Mouse (Mus musculus) B cell, adult 2 months (primary cell): ENCODE measurements at regions not wholly inside any gene's neighbourhood (a gene's known extent, or its start where the extent isn't known, plus 50 kb on each side); places are given as distances from the start of the nearest gene placed in this dataset.
"Not testable (repeated sequence)": the region's sequence is repeated elsewhere in the genome, so short reads cannot be mapped to it uniquely, and the experiment has no call there.

Experiments used
- DNase-seq, 2 experiments: peaks; one replicate each; pipeline ENCODE4 v3.0.0; 2022

DNA sequence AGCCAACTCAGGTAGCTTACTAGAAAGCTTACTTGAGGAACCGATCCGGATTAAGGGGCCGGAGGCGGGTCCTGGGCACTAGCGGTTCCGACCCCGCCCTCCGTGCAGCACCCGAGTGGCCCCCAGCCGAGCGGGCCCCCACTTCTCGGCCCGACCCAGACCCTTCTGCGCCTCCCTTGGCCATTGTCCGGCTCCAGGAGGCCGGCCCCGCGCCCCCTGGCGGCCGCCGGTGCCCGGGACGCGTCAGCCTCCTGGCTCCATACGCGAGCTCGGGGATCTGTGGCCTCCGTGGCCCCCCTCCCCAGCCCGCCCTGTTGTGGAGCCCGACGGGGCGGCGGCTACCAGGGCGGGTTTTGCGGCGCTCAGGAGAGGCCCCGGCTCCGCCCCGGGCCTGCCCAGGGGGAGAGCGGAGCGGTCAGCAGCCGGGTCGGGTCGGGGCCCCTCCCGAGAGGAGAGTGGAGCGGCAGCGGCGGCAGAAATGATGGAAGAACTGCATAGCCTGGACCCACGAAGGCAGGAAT lies 94.3 kb upstream of the Zfp986 start:
- DNase-seq, result peak; percentile 51 to 54

DNA sequence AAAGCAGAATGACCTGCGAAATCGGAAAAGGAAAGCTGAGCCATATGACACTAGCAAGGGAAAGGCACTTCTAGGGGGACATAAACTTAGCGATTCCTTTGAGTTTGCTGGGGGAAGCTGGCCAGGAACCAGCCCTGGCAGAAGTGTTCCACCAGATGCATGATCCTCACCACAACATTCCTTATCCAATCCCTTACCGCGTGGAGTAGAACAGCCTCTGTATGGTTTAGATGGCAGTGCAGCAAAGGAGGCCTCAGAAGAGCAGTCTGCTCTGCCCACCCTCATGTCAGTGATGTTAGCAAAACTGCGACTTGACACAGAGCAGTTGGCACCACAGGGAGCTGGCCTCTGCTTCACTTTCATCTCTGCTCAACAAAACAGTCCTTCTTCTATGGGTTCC lies 93.7 kb upstream of the Zfp986 start:
- not testable (repeated sequence) for DNase-seq

DNA sequence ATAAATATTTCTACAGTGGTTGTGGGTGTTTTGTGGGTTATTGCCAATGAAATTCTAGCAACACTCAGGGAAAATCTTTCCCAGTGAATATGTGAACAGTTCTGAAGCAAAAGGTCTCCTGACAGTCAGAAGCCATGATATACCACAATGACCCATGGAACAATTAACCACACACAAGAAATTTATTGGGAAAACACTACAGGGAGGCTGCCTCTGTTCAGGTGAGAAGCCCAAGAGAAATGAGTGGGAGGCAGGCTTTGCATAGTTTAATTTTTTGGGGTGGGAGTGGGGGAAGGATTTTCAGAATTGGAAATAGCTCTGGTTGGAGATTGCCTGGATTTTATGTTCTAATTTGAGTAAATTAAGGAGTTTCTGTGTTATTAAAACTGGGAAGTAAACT lies 92.1 kb upstream of the Zfp986 start:
- not testable (repeated sequence) for DNase-seq

DNA sequence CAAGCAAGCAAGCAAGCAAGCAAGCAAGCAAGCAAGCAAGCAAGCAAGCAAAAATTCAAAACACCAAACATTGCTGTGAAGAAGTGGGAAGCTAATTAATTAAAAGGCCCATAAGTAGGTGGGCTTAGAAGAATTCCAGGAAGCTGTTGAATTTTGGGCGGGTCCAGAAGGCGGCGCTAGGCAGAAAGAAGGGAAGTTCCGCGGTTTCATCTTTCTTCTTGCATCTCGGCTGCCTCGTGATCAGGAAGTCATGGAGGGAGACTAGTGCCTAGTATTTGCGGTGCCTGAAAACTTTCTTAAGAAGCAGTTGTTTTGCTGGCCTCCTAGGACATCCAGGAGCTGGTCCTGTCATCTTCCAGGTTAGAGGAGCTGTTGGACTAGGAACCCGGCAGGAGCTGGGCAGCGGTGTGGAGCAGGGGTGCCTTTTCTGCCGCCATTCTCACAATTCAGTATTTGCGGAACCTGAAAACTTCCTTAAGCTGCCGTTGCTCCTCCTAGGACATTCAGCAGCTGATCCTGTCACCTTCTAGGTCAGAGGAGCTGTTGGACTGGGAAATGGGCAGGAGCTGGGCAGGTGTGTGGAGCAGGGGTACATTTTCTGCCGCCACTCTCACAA lies 87.2 kb upstream of the Zfp986 start:
- DNase-seq, result not testable (repeated sequence)

DNA sequence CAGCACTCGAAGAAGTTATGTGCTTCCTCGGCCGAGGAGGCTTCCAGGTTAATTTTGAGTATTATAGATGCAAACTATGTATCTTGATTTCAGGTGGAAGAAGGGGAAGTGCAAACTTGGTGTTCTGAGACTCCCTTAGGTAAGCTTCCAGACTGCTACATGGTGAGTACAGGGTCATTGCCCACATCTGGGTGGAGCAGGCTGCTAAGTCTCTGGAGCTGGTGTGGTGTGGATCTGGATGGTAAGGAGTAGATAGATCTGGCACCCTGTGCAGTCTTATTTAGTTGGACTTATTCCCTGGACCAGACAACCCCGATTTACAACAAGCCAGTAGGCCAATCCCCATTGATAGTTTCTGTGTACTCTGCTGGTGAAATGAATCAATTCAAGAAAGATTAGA lies 53.9 kb upstream of the Zfp986 start:
- not testable (repeated sequence) for DNase-seq
